Mouse (Mus musculus) monocyte, adult 59 days (primary cell): ENCODE data around the gene Commd6. TPM values are rescaled to one million over a fixed set of nuclear protein-coding genes. Genes with fewer than 3 reads are reported as not detected.

Source experiments
- total RNA-seq, 2 experiments: library from RNA; stranded (reverse); gene quantifications; one replicate each; pipeline ENCODE4 v1.2.4; 2023

Commd6 gene
- total RNA-seq = 10 to 100 TPM; 48.0 to 49.3 TPM

DNA sequence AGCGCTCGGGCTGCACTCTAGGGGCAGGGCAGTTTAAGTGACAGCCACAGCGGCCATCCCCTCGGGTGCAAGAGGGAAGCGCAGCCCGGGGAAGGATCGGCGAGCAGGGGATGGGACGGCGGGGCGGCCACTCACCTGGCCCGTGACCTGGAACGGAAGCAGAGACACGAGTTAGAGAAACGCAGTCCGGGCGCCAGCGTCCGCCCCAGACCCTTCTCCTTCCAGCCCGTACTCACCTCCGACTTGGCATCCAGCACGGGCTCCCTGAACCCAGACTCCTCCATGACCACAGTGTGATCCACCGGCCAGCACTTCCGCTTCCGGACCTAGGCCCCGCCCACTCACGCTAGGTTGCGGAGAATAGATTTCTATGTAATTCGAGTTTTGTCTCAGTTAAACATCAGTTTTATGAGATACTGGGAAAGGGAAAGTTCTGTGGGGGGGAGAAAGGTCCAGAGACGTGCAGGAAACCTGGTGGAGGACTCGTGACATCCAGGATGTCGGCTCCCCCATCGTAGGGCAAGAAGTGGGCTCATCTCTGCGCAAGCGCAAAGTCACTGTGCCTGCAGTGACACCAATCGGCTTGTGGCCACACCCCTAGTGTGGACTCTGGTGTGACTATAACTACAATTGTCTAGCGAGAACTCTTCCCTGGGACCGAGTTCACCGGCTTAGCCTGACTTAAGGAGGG is at the start of gene Commd6:
TSS of gene Commd6 (minus strand) at position 534 of the 691 bp plus-strand sequence.

DNA sequence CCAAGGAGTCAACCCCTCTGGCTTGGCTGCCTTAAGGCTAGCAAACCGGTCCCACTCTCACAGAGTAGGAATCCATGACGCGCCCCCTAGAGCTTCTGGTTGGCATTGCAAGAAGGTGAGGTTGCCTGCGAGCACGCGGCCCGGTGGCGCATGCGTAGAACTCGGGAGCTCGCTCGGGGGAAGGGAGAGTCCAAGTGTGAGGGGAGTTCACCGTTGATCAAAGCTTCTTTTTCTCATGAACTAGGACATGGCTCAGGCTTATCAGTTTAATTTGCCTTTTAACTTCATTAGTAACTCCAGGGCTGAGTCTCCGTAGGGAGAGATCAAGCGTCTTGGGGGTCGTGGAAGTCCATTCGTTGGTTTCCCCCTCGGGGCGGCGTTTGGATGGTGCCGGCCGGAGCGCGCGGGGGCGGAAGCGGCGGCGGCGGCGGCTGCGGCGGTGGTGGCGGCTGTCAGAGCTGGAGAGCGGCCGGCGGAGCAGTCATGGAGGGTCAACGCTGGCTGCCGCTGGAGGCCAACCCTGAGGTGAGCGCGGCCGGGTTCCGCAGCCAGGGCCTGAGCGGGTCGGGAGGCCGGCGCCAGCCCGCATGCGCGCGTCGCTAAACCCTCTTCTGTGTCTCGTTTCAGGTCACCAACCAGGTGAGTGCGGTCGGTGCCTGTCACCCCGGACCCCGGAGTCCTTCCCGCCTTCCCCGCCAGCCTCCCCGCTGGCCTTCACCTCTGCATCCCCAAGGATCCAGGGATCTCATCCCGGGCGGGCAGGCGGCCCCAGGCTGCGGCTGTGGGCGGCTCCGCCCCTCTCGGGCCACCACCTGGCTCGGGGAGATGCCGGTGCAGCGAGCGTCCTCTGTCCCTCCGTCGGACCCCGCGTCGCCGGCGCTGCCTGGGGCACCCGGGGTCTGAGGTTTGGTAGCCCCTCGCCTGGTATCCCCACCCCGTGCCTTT is 13.4 kb upstream of the Commd6 start, which contains the start of gene Uchl3:
TSS of gene Uchl3 (plus strand) at position 387 of the 945 bp plus-strand sequence.

DNA sequence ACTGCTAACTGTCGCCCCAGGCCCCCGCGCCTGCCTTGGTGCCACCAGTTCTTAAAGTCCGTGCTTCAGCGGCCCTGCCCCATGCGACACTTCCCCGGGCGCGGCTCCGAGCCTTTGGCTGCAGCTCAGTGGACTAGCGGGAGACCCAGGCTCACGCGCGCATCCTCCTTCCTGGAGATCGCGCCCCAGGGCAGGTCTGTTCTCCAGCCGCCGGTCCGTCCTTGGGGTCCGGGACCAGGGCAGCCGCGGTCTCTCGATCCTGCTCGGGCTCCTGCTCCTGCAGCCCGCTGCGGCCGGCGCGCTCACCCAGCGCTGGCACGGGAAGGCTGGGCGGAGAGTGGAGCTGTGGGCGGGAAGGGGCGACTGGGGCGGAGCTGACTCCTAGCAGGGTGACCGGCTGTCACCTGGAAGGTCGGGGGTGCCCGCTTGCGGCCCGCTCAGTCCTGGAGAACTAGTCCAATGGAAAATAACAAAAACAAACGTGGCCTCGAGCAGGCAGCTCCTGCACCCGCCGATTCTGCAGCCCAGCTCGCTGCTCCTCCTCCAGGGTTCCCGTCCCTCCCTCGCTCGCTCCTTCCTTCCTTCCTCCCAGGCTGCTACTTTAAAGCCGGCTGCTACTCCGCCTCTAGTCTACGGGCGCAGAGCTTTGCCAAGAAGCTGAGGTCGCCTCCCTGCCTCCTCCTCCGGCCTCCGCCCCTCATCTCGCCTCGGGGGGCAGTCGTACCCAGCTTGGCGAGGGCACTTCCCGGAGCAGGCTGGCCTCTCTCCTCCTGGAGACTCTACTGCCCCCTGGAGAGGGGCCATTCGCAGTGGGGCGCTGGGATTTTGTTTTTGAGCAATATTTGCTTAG is 31.7 kb downstream of the Commd6 start, which contains the start of gene Tbc1d4:
TSS of gene Tbc1d4 (minus strand) at position 673 of the 850 bp plus-strand sequence.

Other genes starting within 250 kb of the Commd6 start
- gene Tbc1d4, start 31.5 kb downstream of the Commd6 start, total RNA-seq = 10 to 100 TPM; 16.1 to 21.8 TPM
- 10 to 100 TPM in 1 of 2 experiments, 1 to 10 TPM in 1; 8.6 to 11.2 TPM for gene Uchl3, start 13.3 kb upstream of the Commd6 start, total RNA-seq
- gene Gm9922, start 89.1 kb upstream of the Commd6 start, total RNA-seq = not detected
- under 1 TPM; 0.18 to 0.42 TPM for gene Lmo7, start 89.3 kb upstream of the Commd6 start, total RNA-seq